Mouse (Mus musculus): ENCODE measurements around the gene Plekha5.

- no peak for TF ChIP-seq POLR2A (IDR thresholded peaks at IDR 0.05; ENCODE audit: extremely low read depth, insufficient read depth, low read length)
- no peak for TF ChIP-seq CTCF (IDR thresholded peaks at IDR 0.05; ENCODE audit: low read depth, low read length)
Observed at GRCm38 (mm10) chr6:140507605-140508004, 83.8 kb downstream of the Plekha5 start.

Measured in liver, adult 2 months (tissue).